Mouse (Mus musculus): ENCODE data around the gene Ing3.

Ing3 gene

DNA sequence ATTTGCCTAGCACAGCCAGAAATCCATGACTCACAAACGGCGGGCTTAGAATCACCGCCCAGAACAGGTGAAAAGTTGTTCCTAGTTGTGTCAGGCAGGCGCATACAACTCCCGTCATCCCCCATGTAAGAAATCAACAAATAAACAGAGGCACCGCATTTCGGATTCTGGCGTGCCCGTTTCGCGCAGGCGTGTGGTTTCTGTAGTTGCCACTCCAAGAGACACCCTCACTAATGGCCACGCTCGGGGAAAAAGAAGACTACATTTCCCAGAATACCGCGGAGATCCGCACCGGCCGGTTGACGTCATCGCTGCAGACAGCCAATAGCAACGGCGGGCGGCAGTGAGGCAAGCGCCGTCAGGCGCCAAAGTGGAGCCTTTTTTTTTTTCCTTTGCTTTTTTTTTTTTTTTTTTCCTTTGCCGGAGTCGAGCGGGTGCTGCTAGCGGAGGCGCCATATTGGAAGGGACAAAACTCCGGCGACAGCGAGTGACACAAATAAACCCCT is at the start of gene Ing3:
Gene Ing3 (plus strand): TSS at position 346 of the 506 bp plus-strand sequence.
- DNase-seq (ENCODE audit: low read depth, low spot score) = peak; percentile 99

DNA sequence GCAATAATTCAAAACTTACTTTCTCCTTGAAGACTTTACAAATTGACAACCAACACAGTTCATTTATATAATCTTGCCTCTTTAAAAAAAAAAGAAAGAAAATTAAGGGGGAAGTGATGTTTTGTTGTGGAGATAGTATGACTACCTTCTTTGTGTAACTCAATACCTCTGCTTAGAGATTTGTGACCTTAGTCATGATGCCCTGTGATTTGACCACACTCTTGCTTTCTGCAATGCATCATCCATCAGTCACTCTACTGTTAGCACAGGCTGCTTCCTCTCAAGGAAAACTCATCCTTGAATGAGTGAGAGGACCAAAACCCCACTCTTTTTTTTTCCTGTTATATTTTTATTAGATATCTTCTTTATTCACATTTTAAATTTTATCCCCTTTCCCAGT is 39.7 kb upstream of the Ing3 start:
- no peak for DNase-seq (ENCODE audit: low read depth, low spot score)

DNA sequence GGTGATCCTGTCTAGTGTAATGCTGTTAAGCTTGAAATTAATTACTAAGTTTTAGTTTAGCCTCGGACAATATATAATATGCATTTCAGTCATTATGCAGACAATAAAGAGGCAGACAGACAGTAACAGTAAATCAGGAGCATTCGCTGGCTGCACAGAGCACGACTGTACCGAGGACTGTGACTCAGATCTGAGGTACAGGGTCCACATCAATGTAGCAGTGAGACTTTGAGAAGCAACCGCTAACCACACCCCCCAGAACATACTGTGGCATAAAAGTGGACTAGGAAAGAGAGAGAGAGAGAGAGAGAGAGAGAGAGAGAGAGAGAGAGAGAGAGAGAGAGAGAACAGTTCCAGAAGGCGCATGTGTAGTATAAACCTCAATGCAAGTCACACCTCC is 38.6 kb upstream of the Ing3 start:
- no peak for DNase-seq (ENCODE audit: low read depth, low spot score)

DNA sequence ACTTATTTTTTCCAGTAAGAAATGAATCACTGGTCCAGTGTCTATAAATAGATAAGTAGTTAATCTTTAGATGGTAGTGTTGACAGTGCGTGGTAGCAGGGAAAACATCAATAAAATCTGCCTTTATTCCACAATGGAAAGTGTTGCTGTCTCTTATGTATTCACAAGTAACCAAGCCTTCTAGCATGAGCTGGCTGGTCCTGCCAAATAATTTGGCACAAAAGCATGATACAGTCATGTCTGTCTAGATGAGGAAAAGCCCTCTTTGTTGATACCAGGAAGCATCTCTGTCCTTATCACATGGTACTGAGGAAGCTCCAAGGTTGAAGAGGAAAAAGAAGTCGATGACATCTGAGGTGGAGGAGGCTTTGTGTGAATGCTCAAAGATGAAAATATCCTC is 32.8 kb upstream of the Ing3 start:
- DNase-seq (ENCODE audit: low read depth, low spot score) = no peak

DNA sequence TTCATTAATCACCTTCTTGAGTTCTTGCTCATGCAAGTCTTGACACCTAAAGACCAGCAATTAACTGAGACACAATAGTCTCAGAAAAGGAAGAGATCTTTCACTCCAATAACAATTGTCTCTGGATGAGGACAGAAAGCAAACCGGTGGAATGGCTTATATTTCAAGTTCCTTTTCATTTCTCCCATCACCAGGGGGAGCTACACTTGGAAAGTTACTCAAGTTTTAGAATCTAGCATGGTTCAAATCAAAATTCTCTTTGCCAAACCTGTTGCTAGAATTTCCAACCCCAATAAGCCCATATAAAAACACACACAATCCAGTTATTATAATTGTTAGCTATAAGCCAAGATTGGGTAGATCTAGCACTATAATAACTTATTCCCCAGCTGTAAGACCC is 25.2 kb upstream of the Ing3 start:
- peak; percentile 10 for DNase-seq (ENCODE audit: low read depth, low spot score)

DNA sequence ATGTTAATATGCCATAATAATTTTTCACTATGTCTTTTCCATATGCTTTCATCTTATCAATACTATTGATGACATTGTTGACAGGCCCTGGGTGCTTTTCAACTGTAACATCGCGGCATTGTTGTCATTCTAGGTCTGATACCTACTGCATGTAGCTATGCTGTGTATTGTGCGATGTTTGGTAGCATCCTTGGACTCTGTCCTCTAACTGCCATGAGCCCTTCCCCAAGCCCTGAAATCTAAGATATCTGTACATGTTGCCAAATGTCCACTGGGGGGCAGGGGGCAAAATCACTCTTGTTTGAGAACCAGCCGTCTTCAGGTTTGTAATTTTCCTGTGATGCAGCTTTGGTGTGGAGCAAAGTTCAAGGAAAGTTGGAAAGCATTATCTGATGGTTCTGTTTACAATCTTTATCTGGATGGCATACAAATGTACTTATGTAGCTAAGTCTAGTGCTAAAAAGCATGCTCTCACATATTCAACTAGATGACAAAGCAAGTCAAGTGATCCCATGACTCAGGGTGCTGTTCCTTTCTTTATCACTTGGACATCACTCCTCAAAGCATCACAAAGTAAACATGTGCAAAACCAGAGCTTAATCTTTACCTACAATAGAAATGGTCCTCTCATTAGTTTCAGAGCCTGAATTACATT is 11.3 kb upstream of the Ing3 start:
- peak; percentile 14 for DNase-seq (ENCODE audit: low read depth, low spot score)

DNA sequence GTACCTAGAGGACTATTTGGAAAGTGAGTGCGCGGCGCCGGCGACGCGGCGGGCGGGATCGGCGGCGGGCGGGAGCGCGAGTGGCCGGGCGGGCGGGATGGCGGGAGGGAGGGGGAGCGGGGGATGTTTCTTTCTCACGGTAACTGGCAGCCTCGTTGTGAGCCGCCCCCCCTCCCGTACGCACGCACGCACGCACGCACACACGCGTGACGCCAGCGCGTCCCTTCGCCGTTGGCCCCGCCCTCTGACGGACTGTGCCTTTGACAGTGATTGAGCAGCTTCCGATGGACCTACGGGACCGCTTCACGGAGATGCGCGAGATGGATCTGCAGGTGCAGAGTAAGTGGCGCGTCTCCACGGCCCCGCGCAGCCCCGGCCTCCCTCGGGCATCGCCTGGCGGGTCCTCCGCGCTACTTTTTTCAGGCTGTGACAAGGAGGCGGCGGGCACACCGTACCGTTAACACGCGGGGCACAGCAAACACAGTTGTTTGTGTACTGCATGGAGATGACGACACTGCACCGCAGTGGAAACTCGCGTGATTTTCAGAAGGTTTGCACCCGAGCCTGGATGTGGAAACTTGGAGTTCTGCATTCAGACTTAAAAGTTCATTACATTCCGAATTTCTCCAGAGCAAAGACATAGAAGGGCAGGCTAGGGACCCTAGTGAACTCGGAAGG is 539 bp downstream of the Ing3 start:
- DNase-seq (ENCODE audit: low read depth, low spot score) = peak; percentile 99

DNA sequence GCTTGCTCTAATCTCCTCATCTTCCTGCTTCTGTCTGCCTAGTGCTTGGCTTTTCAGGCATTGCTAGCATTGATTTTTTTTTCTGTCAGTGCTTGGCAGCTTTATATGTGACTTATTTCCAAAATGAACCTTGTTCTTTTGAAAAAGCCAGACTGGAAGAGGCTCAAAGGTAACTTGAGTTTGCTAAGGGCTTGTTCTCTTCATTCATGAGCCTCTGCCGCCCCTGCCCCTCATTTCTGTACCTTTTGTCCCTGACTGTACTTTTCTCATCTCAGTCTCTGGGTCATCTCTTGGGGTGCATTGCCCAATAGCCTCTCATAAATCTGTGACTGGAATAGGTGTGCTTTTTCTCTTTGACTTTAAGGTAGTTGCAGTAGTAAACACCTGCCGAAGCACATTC is 1.3 kb downstream of the Ing3 start:
- DNase-seq (ENCODE audit: low read depth, low spot score) = no peak

DNA sequence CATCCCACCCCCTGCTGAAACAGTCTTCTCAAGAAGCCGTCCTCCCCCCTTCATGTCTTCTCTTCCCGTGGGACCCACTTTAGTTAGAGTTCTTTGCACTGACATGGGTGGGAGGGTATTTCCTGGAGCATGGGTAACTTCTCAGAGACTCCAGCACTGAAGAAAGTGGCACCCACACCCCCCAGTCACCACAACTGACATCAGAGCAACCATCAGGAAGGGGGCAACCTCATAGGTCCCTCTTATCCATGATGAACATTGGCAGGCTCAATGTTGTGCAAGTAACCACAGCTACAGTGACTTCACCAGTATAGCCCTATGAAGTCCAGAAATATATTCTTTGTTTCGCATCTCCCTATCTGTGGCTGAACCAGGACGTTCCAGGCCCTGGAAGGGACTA is 6.1 kb downstream of the Ing3 start:
- DNase-seq (ENCODE audit: low read depth, low spot score) = no peak

DNA sequence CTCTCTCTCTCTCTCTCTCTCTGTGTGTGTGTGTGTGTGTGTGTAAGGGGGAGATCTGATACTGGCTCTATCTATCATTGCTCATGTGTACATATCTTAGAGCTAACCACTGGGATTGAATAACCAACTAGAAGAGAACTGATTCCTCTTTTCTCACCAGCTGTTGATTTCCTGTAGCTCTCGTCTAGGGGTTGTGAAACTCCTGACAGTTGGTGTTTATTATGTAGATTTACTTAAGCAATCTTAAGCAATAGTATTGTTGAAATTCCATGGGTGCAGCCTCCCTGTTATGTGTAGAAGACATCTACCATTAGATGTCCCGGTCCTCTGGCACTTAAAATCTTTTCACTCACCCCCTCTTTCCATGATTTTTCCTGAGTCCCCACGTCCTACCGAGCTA is 9.6 kb downstream of the Ing3 start:
- no peak for DNase-seq (ENCODE audit: low read depth, low spot score)

DNA sequence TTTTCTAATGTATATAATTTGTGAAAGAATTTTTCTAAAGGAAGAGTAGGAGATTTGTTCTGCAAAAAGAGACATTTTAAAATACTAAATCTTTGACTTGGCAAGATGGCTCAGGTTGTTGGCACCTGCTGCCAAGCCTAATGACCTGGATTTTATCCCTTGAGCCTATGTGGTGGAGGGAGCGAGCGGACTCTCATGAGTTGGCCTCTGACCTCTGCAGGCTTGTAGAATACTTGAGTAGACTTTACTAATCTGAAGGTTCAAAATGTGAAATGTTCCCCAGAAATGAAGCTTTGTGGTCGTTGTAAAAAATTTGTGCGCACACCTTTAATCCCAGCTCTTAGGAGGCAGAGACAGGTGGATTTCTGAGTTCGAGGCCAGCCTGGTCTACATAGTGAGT is 10.5 kb downstream of the Ing3 start:
- DNase-seq (ENCODE audit: low read depth, low spot score) = no peak

DNA sequence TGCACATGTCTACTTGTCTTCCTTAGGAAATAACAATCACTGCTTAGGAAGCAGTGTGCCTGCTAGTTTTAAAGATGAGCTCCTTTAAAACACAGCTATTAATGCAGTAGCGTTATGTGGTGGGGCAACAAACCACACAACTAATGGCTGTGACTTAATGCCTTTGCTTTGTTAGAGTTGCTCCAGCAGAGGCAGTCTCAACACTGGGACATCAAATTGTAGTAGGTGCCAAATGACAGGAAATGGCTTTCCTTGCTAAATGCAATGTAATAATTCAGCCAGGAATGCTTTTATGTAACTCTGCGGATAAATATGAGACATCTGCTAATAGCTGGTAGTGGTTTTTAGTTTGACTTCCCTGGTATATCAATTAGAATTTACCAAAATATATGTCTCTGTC is 28.2 kb downstream of the Ing3 start:
- no peak for DNase-seq (ENCODE audit: low read depth, low spot score)

DNA sequence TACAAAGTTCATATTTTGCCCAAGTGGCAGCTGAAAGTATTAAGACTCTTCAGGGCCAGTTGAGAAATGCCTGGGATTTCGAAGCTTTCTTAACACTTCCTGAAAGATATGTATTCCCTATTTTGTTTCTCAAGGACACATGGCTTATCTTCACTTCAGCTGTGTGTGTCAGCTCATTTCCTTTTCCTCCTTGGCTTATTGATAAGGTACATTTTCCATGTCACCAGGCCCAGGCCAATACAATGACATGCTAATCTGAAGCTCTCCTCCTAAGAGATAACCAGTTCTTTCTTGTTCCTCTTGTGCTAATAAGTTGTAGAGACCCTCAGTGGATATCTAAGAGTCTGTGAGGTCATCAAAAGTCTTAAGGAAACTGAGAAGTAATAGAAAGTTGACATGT is 31.7 kb downstream of the Ing3 start:
- DNase-seq (ENCODE audit: low read depth, low spot score) = no peak

DNA sequence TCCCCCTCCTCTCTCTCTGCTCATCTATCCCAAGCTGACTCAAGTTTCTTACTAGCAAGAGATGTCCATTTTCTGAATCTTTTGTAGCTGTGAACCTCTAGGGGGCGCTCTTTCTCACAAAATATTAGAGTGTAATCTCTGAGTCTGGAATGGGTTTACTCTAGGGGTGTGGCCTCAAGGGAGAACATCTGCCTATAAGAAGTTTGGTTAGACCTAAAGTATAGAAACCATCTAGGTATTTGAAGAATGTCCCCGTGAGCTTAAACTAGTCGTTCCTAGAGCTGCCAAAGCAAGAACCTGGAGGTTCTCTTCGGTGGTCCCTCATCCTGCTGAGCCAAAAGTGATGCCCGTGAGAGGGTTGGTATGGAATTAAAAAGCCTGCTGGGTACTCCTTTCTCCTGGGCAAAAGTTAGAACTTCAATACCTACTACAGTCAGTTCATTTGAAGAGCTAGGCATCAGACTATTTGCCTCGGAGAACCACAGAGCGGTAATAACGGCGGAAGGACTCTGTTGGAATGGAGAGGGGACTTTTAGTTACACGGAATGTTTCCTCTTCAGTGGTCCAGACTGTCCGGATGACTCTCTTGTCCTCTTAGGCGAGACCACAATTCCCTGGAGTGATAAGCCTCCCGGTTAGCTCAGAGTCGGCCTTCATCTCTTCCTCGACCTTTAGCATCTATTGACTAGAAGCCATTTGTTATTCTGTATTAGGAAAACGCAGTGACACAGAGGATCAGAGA is 35.8 kb downstream of the Ing3 start:
- DNase-seq (ENCODE audit: low read depth, low spot score) = peak; percentile 87

DNA sequence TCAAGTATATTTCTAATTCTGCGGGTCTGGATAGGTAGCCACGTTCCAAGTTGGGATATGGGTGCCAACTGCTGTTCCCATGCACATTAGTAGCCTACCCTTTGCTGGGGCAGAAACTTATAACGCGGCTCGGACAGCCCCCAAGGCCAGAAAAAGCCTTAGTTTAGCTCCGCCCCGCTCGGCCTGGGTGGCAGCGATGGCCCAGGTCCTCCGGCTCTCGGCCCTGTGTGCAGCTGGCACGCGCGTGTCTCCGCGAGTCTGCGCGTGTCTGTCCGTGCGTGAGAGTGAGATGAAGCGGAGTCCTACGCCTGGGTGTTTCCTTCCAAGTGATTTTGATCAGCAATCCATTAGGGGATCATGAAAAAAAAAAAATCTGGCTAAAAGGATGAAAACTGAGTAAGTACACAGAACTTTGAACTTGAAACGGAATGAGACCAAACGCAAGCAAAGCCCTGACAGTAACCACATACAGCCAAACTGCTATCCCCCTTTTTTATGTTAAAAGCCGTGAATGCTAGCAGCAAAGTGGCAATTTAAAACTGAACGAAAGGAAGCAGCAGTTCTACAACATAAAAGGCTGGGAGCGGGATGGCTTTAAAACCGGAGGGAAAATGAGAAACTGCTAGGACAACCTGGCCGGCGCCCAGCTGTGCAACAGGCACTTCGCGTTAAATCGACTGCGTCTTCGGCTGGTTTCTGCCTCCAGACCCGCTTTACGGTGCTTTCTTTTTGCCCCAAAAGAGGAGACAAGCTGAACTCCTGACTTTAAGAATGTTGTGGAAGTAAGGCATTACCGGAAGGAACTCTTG is 36.6 kb downstream of the Ing3 start, which contains the start of gene Cped1:
Gene Cped1 (plus strand): TSS at position 185 of the 809 bp plus-strand sequence.
- peak; percentile 82 for DNase-seq (ENCODE audit: low read depth, low spot score)

DNA sequence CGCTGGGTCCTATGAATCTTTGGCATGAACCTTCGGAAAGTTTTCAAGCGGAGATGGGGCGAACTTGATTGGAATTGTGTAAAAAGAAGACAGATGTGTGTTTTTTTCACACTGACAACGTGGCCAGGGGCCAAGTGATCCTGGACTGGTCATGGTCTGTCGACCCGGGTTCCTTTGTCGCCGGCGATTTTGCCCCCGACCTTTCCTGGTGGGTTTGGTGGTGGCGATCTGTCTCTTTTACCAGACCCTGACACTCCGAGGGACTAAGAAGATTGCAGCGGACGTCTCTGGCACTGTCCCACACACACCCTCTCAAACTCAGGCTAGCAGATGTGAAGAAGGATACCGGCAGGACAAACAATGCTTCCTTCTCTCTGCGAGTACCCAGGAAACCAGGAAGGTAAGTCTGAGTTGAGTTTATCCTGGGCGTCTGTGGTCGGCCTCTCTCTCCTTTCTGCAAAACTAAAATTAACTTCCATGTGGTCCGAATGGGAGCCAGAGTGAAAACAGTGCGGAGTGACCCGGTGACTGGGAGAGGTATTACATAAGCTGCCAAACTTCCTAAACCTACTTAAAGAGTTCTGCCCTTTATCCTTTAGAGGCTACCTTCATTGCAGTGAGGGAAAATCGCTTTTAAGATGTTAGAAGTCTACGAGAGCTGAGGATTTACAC is 37.4 kb downstream of the Ing3 start:
- DNase-seq (ENCODE audit: low read depth, low spot score) = no peak

DNA sequence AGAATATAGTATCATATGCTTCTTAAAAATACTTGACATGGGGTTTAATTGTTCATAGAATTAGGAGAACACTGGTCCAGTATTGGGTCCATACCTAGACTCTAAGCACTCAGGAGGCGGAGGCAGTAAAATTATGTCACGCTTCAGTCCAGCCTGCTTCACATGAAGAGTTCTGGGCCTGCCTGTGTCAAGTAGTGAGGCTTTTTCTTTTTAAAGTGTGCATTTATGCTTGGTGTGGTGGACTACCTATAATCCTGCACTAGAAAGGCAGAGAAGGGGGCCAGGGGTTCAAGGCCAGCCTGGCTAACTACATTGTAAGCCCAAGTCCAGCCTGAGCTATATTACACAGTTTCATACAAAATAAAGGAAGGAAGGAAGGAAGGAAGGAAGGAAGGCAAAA is 38.2 kb downstream of the Ing3 start:
- DNase-seq (ENCODE audit: low read depth, low spot score) = no peak

DNA sequence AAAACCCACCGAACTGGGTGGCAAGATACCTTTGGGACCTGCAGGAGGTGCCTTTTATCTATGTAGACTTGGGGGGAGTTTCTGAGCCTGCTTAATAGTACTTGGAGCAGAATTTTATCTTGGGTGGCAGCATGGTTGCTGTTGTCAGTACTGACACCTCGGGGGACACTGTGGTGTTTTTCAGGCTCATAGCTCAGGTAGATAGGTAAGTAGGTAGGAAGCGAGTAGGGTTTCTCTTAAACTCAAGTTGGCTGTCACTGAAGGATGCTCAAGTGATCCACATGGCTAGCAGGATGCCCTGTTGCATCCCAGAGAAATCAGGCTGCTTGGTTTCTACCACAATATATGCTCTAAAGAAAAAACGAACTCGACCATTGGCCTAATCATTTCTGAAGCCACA is 38.9 kb downstream of the Ing3 start:
- no peak for DNase-seq (ENCODE audit: low read depth, low spot score)

DNA sequence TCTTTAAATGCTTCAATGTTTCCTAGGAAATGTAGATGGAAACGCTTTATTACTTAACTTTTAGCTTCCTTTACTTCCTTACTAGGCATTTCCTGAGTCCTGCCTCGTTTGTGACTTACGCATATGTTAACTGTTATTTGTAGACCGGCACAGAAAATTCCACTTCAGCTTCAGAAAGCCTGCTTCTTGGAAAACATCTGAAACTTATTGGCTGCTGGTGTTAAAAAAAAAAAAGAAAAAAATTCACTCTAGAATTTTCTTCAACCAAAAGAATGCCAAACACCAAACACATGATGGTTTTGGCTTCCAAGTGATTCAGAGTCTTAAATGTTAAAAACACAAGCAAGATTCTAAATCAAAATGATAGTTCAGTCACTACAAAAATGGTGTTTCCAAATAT is 39.7 kb downstream of the Ing3 start:
- DNase-seq (ENCODE audit: low read depth, low spot score) = no peak

DNA sequence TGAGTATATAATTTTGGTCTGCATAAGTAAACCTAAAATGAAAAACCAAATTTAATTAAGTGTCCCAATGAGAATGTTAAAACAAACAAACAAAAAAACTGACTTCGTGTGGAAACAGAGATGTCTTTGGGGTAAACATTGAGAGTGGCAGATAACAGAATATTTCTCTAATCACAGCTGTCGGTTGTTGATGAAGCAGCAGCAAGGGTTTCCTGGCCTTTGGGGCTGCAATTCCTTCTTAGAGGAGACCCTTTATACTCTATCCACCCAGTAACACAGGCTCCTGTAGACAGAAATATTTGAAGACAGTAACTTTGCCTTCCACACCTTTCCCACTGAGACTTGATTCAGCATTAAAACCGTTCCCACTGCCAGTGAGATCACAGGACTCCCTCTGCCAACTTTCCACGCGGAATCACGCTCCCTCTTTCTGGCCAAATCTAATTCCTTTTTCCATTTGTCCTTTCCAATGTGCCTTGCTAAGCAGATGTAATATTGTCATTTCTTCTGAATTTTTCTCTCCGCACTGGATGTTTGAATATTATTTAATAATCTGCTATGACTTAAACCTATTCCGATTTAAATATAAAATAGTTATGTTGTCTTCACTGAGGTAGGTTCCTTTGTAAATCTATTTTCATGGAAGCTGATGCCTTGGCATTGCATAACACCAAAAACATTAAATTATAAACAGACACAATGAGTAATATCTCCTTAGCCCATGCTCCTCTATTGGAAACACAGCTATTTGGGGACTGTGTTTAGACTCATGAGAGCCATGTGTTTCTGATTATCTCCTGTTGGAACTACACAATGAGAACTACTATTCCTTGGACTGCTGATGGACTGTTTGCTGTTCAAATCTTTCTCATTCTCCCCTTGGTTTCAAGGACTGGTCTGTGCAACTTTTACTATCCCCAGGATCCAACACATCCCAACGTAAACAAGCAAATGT is 41.1 kb downstream of the Ing3 start:
- DNase-seq (ENCODE audit: low read depth, low spot score) = no peak
